Mouse (Mus musculus): Measurements from ENCODE around the gene Olfr1100.

GRCm38 (mm10) chr2:86926557-86926956 is 53.2 kb downstream of the Olfr1100 start:
- TF ChIP-seq CTCF (IDR thresholded peaks at IDR 0.05) (no peak), POLR2A (IDR thresholded peaks at IDR 0.05; ENCODE audit: insufficient read depth, low read depth, low read length) (no peak)

Measured in heart, adult 2 months (tissue).